Mouse (Mus musculus) urinary bladder, postnatal 25 days (tissue): ENCODE results near the gene Lrrc42.

Experiments
- DNase-seq: peaks from one replicate; pipeline ENCODE4 v3.0.0; 2022; ENCODE audit warnings: low spot score

Lrrc42 gene

DNA sequence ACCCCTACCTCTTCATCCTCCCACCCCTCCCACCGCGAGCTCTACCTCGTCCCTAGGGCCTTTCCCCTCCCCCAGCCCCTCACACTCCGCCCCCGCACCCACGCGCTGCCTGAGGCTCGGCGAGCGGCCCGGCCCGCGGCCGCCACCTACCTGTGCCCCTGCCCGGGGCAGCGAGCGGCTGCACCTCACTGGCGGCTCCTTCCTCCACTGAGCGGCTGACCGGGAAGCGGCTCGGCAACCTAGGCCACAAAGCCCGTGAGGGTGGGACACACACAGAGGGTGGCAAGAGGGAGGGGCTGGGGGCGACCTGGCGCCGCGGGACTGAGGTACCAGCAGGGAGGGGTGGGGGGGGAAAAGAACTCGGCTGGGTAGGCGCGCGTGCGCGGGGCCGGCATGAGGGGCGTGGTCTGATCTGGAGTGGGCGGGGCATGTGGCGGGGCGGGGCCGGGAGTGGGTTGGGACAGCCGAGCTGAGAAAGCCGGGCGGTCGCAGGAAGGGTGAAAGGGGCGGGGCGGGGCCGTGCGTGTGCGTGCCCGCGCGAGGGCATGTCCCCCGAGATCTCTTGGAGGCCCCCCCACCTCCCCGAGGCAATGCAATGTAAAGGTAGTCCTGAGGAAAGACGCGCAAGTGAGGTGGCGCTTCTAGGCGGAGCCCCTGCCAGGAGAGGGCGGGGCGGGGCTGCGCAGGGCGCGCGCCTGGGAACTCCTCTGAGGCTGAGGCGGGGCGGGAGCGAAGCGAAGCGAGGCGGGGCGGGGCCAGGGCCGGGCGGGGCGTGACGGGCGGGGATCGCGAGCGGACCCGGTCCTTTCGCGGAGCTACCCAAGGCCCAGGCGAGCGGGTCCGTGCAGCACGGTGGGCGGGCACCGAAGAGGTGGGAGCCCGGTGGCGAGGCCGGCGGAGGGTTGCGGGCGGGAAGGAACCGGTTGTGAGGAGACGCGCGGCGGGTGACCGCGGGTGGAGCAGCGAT lies at the start of gene Lrrc42, which contains the start of gene Hspb11:
TSS of gene Lrrc42 (minus strand) at position 408 of the 967 bp plus-strand sequence.
TSS of gene Hspb11 (plus strand) at position 469 of the 967 bp plus-strand sequence.
- peak; percentile 91 for DNase-seq

DNA sequence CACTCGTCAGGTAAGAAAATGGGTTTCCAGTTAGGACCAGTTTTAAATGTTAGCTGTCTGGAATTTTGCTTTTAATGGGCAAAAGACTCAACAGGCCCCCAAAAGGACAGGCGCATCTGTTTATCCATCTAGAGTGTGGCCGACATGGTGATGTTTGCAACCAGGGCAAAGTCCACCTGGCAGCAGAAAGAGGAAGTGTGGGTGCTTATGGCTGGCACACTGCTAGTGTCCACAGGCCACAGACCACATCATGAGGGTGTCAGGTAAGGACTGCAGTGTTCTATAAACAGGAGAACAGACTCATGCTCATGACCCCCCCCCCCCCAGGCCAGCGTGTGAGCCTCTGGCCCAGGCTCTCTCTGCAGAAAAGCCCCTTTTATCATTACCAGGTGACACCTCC lies 49.5 kb upstream of the Lrrc42 start:
- no peak for DNase-seq

DNA sequence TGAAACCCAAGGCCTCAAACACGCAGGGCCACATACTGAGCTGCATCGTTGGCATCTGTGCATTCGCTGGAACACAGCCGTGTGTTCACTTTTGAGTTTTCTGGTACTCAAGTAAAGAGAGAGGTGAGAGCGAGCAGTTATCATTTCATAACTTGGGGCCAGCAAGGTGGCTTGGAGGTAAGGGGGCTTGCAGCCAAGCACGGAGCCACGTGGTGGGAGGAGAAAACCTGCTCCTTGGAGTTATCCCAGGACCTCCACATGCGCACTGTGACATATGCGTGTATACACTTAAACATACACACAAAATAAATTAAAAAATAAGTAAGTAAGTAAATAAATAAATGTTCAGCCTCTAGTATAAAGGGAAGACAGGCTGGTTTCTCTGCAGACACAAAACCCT lies 48.9 kb upstream of the Lrrc42 start:
- DNase-seq: no peak

DNA sequence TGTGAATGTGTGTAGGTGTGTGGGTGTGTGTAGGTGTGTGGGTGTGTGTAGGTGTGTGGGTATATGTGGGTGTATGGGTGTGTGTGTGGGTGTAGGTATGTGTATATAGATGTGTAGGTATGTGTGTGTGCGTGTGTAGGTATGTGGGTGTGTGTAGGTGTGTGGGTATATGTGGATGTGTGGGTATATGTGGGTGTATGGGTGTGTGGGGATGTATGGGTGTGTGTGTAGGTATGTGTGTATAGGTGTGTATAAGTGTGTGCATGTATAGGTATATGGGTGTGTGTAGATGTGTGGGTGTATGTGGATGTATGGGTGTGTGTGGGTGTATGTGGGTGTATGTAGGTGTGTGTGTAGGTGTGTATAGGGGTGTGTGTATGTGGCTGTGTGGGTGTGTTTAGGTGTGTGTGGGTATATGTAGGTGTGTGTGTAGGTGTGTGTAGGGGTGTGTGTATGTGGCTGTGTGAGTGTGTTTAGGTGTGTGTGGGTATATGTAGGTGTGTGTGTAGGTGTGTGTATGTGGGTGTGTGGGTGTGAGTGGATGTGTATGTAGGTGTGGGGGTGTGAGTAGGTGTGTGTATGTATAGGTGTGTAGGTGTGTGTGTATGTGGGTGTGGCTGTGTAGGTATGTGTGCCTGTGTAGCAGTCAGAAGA lies 47.7 kb upstream of the Lrrc42 start:
- no peak for DNase-seq

DNA sequence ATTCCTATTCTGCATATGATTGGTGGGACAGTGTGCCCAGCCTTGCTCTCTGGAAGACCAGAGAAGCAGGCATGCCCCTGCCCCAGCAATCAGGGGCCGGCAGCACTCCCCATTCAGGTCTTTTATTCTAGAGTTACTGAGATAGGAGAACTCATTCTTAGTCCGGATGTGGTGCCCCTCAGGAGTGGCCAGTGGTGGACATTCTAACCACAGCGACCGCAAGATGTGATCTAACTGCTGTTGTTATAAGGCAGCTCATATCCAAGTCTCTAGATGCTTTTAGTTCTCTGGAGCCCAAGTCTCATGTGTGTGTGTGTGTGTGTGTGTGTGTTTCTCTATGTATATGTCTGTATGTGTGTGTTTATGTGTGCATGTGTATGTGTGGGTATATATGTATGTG lies 47.0 kb upstream of the Lrrc42 start:
- no peak for DNase-seq

DNA sequence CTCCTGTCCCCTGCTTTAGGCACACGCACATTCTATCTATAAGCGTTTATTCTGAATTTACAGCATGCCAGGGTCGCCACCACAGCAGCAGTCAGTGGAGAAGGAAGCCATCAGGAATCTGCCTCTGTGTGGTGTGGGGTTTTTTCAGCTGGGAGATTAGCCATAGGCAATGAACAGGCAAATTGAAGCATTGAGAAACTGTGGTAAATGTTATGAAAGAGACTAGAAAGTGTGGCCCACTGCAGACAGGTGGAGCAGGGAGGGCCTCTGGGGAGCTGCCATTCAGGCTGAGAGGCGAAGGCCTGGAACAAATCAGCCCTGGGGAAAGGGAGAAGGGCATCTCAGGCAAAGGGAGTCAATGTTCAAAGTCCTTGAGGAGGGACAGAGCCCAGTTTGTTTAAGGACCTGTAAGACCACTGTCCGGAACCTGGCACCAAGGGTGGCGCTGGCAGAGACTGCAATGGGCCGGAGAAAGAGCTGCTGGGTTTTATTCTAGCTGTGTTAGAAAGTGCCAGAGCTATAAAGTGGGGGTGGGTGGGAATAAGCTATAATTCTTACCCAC lies 46.5 kb upstream of the Lrrc42 start:
- no peak for DNase-seq

DNA sequence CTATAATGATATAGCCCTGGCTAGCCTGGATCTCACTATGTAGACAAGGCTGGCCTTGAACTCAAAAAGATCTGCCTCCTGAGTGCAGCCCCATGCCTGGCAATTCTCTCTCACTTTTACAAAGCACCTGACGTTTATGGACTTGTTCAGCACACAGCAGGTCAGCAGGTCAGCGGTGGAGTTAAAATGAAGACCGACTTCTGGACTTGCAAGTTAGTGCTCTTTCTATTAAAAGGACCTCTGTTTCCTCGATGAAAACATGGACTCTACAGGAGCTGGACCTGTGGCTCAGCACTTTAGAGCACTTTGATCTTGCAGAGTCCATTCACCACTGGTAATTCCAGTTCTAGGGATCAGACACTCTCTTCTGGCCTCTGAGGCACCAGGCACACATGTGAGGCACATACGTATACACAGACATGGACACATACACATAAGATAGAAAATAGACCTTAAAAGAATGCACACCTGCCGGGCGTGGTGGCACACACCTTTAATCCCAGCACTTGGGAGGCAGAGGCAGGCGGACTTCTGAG lies 44.8 kb upstream of the Lrrc42 start:
- no peak for DNase-seq

DNA sequence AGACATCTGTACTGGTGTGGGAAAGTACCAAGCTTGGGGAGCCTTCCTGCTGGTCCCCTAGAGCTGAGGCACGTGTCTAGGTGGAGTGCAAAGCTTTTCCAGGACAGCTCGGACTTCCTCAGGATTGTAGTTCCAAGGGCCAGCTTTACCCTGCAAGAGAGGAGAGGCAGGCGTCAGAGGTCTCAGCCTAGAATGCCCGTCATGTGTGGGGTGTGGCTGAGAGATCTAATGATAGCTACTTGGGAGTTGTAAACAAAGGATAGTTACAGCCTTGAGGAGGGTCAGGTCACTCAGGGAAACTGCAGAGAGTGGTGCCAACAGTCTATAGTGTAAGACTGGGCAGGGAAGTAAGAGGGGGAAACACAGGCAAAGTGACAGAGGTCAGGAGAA lies 38.9 kb upstream of the Lrrc42 start:
- DNase-seq: no peak

DNA sequence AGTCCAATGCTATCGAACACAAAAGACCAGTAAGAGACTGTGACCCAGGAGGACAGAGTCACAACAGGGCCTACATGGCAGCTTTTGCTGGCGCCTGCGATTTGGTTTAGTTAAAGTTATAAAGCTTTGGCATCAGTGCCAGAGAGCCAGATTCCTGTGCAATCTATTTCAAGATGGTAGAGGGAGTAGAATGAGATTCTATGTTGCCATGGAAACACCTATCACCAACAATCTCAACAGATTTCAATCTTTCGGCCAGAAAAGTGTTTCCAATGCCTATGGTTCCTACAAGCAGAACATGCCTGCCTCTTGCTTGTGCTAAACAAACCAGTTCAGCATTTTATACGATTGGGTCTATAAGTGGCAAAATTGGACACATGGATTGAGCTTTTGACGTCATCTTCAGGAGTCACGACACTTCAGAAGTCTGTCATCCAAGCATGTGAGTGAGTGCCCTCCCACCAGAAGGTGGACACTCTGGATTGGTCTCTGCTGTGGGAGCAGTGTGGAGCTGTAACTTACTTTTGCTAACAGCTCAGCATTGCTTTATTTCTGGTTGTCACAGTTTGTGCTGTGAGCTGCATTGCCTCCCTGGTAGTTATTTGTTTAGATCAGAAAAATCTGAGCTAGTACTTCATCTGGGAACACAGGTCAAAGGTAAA lies 38.4 kb upstream of the Lrrc42 start:
- DNase-seq: no peak

DNA sequence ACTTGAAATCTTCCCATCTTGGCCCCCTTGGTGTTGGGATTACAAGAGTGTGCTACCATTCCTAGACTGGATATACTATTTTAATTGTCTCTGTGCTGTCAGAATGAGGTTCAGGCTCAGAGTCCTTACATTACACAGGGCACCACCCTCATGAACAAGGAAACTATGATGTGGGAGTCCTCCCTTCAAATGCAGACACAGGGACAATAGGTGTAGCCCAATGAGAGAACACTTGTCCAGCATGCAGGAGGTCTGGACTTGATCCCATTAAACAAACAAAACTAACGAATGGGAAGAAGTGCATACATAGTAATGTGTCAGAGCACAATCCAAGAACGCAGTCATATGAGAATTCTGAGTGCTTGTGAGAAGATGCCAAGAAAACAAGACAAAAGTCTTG lies 34.2 kb upstream of the Lrrc42 start:
- no peak for DNase-seq

DNA sequence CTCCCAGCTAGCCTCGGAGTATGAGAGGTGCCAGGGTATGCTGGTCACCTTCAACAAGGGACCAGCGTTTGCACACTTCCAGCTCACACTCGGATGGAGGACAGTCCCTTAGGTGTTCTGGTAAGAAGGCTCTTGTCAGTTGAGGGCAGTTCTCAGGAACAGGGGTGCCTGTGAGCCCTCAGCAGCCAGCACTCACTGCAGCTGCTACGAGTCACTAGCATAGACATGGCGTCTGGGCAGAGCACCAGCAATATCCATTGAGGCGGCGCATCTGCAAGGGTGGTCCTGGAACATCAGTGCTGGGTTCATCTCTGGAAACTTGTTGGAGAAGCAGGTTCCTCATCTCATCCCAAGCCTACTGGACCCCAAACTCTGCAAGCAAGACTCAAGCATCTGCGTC lies 33.1 kb upstream of the Lrrc42 start:
- DNase-seq: no peak

DNA sequence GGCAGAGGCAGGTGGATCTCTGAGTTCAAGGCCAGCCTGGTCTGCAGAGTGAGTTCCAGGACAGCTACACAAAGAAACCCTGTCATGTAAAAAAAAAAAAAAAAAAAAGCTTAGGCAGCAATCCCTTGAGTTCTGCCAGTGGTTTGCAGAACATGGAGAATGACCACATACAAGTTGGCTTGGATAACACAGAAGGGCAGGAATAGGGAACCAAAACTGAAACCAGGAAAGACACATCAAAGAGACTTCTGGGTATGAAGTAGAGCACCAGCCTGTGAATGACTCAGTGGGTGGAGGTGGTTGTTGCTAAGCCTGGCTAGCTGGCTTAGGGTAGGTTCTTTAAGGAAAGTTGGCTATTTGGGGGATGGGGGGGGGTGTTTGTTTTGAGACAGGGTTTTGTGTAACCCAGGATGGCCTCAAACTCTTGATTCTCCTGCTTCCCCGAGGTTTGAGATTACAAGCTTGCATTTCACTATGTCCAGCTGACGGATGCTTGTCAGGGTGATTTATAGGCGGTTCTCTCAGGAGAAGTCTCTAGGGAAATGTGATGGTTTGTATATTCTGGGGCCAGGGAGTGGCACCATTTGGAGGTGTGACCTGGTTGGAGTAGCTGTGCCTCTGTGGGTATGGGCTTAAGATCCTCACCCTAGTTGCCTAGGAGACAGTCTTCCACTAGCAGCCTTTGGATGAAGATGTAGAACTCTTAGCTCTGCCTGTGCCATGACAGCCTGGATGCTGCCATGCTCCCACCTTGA lies 32.3 kb upstream of the Lrrc42 start:
- DNase-seq: no peak

DNA sequence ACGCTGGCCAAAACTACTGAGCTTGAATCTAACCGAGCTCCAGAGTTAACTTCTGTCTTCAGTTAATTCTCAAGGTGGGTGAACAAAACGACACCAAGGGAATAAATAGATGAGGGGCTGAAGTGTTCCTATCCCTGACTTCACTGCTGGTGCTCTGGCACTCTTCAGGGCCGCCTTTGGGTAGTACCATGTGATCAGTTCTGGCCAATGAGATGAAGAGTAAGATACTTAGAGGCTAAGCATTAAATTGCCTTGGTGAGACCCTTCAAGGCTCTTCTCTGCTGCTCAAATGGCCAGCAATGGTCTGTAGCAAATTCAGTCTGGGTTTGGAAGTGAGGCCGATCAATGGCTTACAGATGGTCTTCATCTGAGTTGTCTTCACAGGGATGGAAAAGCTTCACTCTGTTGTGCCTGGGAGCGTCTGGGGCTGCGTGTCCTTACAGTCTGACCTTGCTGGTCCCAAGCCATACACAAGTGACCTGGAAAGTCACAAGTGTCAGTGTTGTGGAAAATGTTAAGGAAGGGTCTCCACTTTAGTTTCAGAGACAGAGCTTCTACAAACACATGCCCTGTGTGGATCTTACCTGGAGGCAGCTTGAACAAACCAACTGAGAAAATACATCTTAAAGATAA lies 27.6 kb upstream of the Lrrc42 start:
- DNase-seq: no peak

DNA sequence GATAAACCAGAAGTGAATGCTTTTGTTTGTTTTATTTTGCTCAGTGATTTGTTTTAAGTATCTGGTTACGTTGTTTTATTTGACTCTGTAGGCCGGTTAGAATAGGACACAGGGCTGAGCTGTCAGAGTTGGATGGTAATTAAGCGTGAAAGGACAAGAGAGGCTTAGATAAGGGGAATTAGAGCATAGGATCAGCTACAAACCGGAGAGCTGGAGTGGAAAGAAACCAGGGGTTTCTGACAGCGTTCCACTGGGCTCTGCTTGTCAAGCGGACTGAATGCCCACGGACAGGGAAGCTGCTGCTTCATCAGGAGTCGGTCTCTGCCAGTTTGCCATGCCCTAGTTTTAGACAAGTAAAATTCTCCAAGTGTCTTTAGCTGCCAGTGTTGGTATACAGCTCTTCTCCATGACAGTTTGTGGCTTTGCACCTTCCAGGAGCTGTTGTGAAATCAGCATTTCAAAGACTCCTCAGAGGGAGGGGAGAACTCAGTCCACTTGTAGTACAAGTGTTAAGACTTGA lies 24.9 kb upstream of the Lrrc42 start:
- no peak for DNase-seq

DNA sequence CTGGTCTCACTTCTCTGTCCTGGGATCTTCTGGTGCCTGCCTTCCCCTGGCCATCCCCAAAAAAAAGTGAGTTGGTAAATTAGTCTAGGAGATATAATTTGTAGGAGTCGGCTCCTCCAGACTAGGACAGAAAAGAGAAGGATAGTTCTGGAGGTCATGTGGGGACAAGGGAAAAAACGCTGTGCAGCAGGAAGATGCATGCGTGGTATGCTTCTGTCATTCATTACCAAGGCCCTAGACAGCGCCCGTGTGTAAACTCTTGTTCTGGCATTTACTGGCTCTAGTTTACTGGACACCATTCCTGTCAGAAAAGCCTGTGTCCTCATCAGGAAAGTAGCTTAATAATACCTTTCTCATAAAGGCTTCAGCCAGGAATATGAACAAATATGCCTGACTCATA lies 21.2 kb upstream of the Lrrc42 start:
- DNase-seq: no peak

DNA sequence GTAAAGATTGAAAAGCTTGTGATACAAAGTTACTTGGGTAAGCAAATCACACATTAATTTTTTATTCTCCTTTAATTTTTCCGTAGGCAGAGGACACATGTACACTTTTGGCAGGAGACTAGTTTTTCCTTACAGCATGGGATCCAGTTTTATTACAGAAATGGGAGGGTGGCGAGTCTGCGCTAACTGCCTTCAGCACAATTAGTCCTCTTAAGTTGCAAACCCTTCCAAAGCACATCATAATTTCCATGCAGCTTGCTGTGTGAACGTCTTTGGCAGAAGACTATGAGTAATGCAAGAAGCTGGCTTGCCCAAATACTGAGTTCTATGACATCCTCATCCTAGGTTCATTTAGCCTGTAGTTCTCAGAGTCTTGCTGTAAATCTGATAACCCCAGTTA lies 20.4 kb upstream of the Lrrc42 start:
- no peak for DNase-seq

DNA sequence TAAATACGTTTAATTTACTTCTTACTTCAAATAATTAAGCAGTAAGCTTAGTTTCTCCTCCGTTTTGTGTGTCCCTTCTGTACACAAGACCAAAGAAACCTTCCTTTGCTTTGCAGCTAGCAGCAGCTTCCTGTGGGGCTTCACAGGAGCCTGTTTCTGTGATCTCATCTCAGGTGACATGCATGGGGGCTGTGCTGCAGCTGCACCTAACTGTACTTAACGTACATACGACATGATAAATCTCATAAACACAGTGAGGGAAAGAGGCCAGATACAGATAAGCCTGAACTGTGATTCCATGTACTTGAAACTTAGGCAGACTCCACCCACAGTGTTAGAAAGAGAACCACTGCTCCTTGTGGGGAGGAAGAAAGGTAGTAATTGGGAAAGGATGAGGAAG lies 6.7 kb upstream of the Lrrc42 start:
- DNase-seq: no peak

DNA sequence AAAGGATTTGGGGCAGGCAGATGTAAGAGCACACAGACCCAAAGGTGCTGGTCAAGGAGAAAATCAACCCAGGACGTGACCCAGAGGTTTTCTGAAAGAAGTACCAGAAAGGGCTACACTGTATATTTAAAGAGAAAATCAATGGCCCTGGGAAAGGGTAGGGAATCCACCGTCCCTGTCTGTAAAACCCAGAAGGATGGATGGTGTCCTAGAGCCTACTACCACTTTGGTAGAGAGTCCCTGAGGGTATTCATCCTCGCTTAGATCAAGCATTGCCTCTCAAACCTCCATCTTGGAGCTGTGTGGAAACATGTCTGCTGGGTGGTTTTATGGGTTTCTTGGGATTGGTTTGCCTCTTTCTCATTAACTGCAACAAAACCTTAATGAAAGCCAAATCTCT lies 1.1 kb upstream of the Lrrc42 start:
- DNase-seq: no peak

DNA sequence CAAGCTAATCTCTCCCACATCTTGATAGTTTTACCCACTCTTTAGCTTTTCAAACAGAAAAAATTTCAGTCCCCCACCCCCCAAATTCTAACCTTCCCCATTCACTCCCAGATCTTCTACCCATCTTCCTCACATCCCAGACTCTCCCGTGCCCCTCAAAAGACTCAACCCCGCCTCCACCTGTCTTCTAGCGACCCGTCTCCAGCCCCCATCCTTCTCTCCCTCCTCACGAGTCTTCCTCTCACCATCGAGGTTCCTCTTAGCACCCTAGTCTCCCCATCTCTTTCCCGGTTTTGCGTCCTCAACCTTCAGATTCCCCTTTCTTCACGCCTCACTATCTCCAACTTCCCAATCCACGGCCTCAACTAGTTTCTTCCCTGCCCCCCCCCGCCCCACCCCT lies 810 bp downstream of the Lrrc42 start:
- no peak for DNase-seq

DNA sequence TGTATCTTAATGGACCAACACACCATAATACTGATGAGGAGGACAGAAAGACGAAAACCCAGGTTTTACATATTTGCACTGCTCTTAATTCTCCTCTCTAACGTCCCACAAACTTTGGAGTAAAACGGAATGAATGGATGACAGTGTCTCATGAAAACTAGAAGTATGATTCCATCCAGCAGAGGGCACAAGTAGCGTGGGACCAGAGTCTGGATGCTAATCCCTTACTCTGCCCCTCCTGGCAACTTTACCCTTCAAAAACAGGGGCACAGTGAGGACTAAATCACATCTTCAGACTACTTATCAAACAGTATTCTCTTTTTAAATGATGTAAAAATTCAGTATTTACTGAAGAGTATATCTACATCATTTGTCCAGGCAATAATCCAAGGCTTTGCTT lies 2.8 kb downstream of the Lrrc42 start:
- peak; percentile 20 for DNase-seq

DNA sequence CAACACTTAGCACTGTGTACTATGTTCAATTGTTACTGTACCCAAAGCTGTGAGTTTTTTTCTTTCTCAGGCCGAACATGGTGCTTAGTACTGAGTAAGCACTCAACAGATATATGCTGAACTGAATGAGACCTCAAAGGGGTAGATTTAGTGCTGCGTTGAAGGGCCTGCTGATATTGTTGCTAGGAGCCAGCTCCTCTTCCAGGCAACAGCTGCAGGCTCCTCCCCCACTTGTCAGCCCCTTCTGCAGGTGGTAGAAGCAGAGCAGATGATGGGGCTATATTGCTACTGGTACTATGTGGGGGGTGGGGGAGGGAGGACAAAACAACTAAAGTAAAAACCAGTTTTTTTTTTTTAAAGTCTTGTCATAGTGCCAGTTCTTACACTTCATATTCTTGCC lies 3.9 kb downstream of the Lrrc42 start:
- no peak for DNase-seq
